Mouse (Mus musculus) liver, embryonic 11.5 days (tissue): Measurements from ENCODE around the gene Cxcr5. TPM values are rescaled to one million over a fixed set of nuclear protein-coding genes. Genes with fewer than 3 reads are reported as not detected.

Source experiments
- ATAC-seq: fragments of 200-750 bp; cut with Nextera tagmentation; replicated peaks from 2 replicates; pipeline ENCODE4 v1.8.0; 2017; ENCODE audit warnings: moderate number of reproducible peaks, mild to moderate bottlenecking, moderate TSS enrichment, moderate library complexity; ENCODE audit not compliant: low FRiP score
- DNase-seq: peaks from one replicate; pipeline ENCODE4 v3.0.0-alpha.2; 2017; ENCODE audit warnings: low spot score
- H3K27ac ChIP-seq: fragments of 300-500 bp; sonication (generic); 2 replicates; pipeline ENCODE4 v1.5.1; 2014; ENCODE audit warnings: mild to moderate bottlenecking, low read depth, low read length, control low read depth
- H3K27me3 ChIP-seq: fragments of 300-500 bp; sonication (generic); replicated peaks from 2 replicates; pipeline ENCODE4 v1.6.1; 2014; ENCODE audit warnings: low read length, mixed read lengths; ENCODE audit not compliant: control insufficient read depth, insufficient read depth
- H3K36me3 ChIP-seq: fragments of 300-500 bp; sonication (generic); 2 replicates; pipeline ENCODE4 v1.6.1; 2014; ENCODE audit warnings: mild to moderate bottlenecking, low read length, moderate library complexity, mixed read lengths; ENCODE audit not compliant: control insufficient read depth, insufficient read depth
- H3K4me1 ChIP-seq: fragments of 300-500 bp; sonication (generic); replicated peaks from 2 replicates; pipeline ENCODE4 v1.6.1; 2014; ENCODE audit warnings: low read length, mixed read lengths; ENCODE audit not compliant: control insufficient read depth, insufficient read depth
- H3K4me2 ChIP-seq: fragments of 300-500 bp; sonication (generic); 2 replicates; pipeline ENCODE4 v1.6.1; 2014; ENCODE audit warnings: mild to moderate bottlenecking, control low read depth, moderate library complexity
- H3K4me3 ChIP-seq: fragments of 300-500 bp; sonication (generic); 2 replicates; pipeline ENCODE4 v1.5.1; 2014; ENCODE audit warnings: low read depth, low read length, control low read depth
- H3K9ac ChIP-seq: fragments of 300-500 bp; sonication (generic); 2 replicates; pipeline ENCODE4 v1.6.1; 2014; ENCODE audit warnings: low read depth, low read length, control low read depth
- H3K9me3 ChIP-seq: fragments of 300-500 bp; sonication (generic); 2 replicates; pipeline ENCODE4 v1.6.1; 2016; ENCODE audit warnings: low read length, inconsistent platforms, mixed read lengths; ENCODE audit not compliant: control insufficient read depth
- WGBS: fragments of 180-500 bp; shearing (Covaris S2); extraction: QIAGEN DNeasy Blood & Tissue Kit; methylation state at CpG from one replicate; pipeline ENCODE4 v1.1.7; 2014; 5-methylcytosine and 5-hydroxymethylcytosine counted together
- polyA plus RNA-seq: library from polyadenylated mRNA; unstranded; fragments of >200 nt; fragmentation: Nextera tagmentation; extraction: Ambion mirVana; gene quantifications from 2 replicates; pipeline ENCODE4 v1.2.1, GENCODE M21; 2014

Cxcr5 gene
- polyA plus RNA-seq, 1 experiment from 2014 or later: not detected

DNA sequence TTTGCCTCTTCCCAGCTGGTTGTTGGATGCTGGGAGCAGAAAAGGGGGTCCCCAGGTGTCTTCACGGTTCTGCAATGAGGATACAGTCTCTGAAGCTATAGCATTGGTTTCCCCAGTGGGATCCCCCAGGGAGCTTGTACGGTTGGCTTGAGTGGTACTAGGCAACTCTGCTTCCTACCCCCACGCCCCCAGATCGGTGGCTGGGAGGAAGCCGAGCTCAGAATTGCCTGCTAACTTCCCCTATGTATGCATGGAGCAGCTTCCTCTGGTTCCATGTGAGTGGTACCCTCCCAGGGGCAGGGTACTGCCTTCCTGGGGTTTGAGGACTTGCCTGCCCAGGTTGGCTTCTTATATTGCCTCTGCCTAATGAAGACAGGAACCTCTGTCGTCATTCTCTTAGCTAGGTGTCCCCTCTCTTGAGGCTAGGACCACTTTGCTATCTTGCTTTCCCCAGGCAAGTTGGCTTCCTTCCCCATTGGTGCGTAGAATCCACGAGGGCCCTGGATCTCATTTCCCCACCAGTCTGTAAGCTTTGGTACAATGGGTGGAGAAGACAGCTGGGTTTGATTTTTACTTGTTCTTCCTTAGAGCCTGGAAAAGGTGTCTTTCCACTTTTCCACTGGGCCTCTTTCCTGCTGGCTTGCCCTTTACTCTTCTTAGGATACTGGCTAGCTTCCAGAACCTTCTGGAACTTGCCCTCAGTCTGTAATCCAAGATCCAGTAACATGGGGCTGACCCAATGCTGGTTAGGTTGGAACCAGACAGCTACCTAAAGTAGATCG is 49.6 kb downstream of the Cxcr5 start:
- ATAC-seq (no peak), DNase-seq (no peak)
- Histone ChIP-seq H3K27me3 (no peaks in the 10 kb centered on the region), H3K9me3 (no peaks in the 10 kb centered on the region), H3K27ac (no peak overlapping the region), H3K4me2 (no peak overlapping the region), H3K9ac (no peak overlapping the region), H3K36me3 (peaks cover 2% of the 10 kb centered on the region; the same call in 1 of the 2 replicates), H3K4me1 (peaks cover 20% of the 10 kb centered on the region), H3K4me3 (no peak overlapping the region)
- 45% methylated on average over 9 of the region's 9 CpGs for WGBS

DNA sequence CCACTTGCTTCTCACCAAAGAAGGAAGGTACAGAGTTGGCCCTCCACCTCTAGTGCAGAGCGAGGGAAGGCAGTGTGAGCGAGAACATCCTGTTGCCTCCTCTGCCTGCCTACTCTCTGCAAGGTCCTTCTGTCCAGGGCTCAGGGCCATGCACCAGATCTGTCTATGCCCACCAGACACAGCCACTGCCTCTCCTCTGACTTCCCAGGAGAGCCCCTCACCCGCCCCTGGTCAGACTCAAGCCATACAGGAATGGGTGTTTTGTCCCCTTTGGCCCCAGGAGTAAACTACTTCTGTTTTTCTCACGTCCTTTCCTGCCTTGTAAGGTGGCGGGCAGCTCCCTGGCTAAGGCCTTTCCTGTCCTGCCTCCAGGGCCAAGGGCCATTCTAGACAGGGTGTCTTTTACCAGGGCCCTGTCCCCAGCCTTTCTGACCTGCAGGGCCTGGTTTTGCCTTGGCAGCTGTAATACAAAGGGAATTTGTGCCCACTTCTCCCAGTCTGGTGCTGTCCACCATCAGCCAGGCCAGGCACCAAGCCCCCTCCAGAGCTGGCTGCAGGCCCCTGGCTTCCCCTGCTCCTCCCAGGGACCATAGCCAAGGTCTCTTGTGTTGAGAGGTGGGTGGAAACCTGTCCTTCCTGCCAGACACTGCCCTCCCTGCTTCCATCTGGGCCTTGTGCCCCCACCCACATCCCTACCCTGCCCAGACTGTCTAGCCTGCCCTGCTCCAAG is 50.6 kb downstream of the Cxcr5 start:
- H3K27me3 ChIP-seq: no peaks in the 10 kb centered on the region
- peaks cover 8% of the 10 kb centered on the region; the same call in 1 of the 2 replicates for H3K36me3 ChIP-seq
- no peak overlapping the region for H3K4me3 ChIP-seq
- peaks cover 20% of the 10 kb centered on the region for H3K4me1 ChIP-seq
- DNase-seq: no peak
- no peaks in the 10 kb centered on the region for H3K9me3 ChIP-seq
- H3K27ac ChIP-seq: 0 out of 2 replicates have a peak overlapping the region, but pooled peaks have one; percentile 3
- H3K4me2 ChIP-seq: no peak overlapping the region
- WGBS: 73% methylated on average over 5 of the region's 5 CpGs
- no peak for ATAC-seq
- no peak overlapping the region for H3K9ac ChIP-seq

DNA sequence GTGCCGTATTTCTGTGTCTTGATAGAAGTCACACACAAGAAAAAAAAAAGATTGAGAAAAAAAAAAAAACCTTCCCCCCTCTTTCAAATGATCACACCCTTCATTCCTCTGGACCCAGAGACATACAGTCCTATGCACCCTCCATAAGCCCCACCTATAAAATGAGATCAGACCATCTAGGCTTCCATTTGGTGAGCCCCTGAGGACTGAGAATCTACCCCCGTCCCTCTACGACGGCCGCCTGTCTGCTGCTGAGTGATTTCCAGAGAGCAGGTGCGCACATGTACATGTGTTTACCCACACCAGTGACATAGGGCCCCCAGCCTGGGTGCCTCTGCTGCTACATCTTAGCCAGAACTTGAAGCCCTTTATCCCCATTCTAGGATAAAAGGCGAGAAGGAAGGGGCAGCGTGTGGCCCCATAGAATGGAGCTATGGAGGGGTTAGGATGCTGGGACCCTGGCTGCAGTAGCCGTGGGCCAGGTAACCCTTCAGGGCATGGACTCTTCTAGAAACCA is 51.3 kb downstream of the Cxcr5 start:
- DNase-seq (no peak), ATAC-seq (peak; percentile 11; the same call in 1 of the 2 replicates)
- WGBS: 48% methylated on average over 9 of the region's 9 CpGs
- H3K4me1 ChIP-seq: peaks cover 24% of the 10 kb centered on the region
- no peak overlapping the region for H3K9ac ChIP-seq
- peak overlapping the region; percentile 53 for H3K4me3 ChIP-seq
- H3K36me3 ChIP-seq: peaks cover 13% of the 10 kb centered on the region; the same call in 1 of the 2 replicates
- peak overlapping the region; percentile 77 for H3K4me2 ChIP-seq
- H3K27me3 ChIP-seq: no peaks in the 10 kb centered on the region
- no peak overlapping the region for H3K27ac ChIP-seq
- no peaks in the 10 kb centered on the region for H3K9me3 ChIP-seq

DNA sequence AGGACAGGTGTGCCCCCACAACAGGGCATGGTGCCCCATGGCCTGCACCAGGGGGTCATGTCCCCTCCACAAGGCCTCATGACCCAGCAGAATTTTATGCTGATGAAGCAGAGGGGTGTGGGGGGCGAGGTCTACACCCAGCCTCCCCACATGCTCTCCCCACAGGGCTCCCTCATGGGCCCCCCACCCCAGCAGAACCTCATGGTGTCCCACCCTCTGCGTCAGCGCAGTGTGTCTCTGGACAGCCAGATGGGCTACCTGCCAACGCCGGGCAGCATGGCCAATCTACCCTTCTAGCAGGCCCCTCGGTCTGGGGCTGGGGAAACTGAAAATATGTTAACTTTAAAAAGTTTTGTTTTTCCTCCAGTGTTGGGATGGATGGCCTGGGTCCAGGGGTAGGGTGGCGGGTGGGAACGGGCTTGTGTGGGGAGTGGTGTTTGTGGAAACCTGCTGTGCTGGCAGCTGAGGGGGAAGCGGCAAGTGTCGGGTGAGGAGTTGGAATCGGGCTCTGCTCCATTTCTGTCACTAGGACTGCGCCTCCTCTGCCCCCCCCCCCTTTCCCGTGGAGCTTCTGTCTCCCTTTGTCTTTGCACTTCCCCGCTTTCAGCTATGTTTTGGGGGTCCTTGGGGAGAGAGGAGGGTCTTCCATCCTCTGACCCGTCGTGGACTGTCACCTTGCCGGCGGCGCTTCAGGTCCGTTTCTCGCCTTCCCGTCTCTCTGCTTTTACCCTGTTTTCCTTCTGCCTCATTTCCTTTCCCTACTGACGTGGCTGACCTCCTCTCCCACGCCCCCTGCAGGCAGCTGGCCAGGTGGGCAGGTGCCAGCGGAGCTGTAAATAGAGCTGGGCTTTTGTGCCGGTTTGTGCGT is 52.0 kb downstream of the Cxcr5 start:
- Histone ChIP-seq H3K9ac (peak overlapping the region; percentile 58), H3K27ac (no peak overlapping the region), H3K9me3 (no peaks in the 10 kb centered on the region), H3K4me1 (peaks cover 20% of the 10 kb centered on the region), H3K4me2 (peak overlapping the region; percentile 77), H3K36me3 (peaks cover 13% of the 10 kb centered on the region; the same call in 1 of the 2 replicates), H3K4me3 (peak overlapping the region; percentile 53), H3K27me3 (no peaks in the 10 kb centered on the region)
- ATAC-seq (peak; percentile 50), DNase-seq (peak; percentile 76)
- 19% methylated on average over 27 of the region's 27 CpGs for WGBS

DNA sequence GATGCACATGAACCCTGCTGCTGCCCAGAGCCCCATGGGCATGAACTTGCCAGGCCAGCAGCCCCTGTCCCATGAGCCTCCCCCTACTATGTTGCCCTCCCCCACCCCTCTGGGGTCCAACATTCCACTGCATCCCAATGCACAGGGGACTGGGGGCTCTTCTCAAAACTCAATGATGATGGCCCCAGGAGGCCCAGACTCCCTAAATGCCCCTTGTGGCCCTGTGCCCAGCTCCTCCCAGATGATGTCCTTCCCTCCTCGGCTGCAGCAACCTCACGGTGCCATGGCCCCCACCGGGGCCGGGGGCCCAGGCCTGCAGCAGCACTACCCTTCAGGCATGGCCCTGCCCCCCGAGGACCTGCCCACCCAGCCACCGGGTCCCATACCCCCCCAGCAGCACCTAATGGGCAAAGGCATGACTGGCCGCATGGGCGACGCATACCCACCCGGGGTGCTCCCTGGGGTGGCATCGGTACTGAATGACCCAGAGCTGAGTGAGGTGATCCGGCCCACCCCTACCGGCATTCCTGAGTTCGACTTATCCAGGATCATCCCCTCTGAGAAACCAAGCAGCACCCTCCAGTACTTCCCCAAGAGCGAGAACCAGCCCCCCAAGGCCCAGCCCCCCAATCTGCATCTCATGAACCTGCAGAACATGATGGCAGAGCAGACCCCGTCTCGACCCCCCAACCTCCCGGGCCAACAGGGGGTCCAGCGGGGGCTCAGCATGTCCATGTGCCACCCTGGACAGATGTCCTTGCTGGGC is 52.8 kb downstream of the Cxcr5 start:
- no peak for DNase-seq
- Histone ChIP-seq H3K4me3 (peak overlapping the region; percentile 53), H3K9me3 (no peaks in the 10 kb centered on the region), H3K4me2 (peak overlapping the region; percentile 77), H3K27me3 (no peaks in the 10 kb centered on the region), H3K4me1 (peaks cover 20% of the 10 kb centered on the region), H3K27ac (no peak overlapping the region), H3K9ac (peak overlapping the region; percentile 58), H3K36me3 (peaks cover 13% of the 10 kb centered on the region; the same call in 1 of the 2 replicates)
- WGBS: 82% methylated on average over 19 of the region's 19 CpGs
- ATAC-seq: no peak

DNA sequence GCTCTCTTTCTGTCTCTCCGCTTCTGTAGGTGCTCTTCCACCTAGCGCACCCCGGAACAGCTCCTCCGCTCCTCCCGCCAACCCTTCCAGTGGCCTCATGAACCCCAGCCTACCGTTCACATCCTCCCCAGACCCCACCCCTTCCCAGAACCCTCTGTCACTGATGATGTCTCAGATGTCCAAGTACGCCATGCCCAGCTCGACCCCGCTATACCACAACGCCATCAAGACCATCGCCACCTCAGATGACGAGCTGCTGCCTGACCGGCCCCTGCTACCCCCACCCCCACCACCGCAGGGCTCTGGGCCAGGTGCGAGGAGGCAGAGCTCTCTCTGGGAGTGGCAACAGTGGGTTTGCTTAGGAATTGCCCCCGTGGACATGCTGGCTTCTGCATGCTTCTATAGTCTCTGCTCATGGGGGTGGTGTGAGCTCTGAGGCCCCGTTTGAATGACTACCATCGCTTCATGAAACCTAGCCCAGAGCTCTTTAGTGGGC is 53.5 kb downstream of the Cxcr5 start:
- 82% methylated on average over 18 of the region's 18 CpGs for WGBS
- peaks cover 13% of the 10 kb centered on the region; the same call in 1 of the 2 replicates for H3K36me3 ChIP-seq
- no peak overlapping the region for H3K27ac ChIP-seq
- H3K9me3 ChIP-seq: no peaks in the 10 kb centered on the region
- H3K4me2 ChIP-seq: no peak overlapping the region
- H3K9ac ChIP-seq: no peak overlapping the region
- DNase-seq: no peak
- no peak for ATAC-seq
- H3K4me3 ChIP-seq: no peak overlapping the region
- peaks cover 19% of the 10 kb centered on the region for H3K4me1 ChIP-seq
- H3K27me3 ChIP-seq: no peaks in the 10 kb centered on the region

DNA sequence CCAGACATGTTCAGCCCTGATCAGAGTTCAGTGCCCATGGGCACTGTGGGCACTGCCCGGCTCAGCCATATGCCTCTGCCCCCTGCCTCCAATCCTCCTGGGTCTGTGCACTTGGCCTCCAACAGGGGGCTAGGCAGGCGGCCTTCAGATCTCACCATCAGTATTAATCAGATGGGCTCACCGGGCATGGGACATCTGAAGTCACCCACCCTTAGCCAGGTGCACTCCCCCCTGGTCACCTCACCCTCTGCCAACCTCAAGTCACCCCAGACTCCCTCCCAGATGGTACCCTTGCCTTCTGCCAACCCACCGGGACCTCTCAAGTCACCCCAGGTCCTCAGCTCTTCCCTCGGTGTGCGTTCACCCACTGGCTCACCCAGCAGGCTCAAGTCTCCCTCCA is 54.3 kb downstream of the Cxcr5 start:
- Histone ChIP-seq H3K27me3 (no peaks in the 10 kb centered on the region), H3K36me3 (peaks cover 13% of the 10 kb centered on the region; the same call in 1 of the 2 replicates), H3K9ac (no peak overlapping the region), H3K4me3 (no peak overlapping the region), H3K9me3 (no peaks in the 10 kb centered on the region), H3K27ac (no peak overlapping the region), H3K4me1 (peaks cover 17% of the 10 kb centered on the region), H3K4me2 (no peak overlapping the region)
- DNase-seq (no peak), ATAC-seq (no peak)
- WGBS: 81% methylated on average over 6 of the region's 6 CpGs
